Mouse (Mus musculus) spleen, postnatal 4 days (tissue): ENCODE results near the gene Ablim1.

Experiments
- DNase-seq, 2 experiments: peaks; one replicate each; pipeline ENCODE4 v3.0.0; 2022; ENCODE audit warnings: low spot score in 2 of 2

Ablim1 gene

GRCm38 (mm10) chr19:57013271-57013677, 301.4 kb downstream of the Ablim1 start:
- DNase-seq, result no peak

GRCm38 (mm10) chr19:57012068-57012467, 302.7 kb downstream of the Ablim1 start:
- DNase-seq, result no peak

GRCm38 (mm10) chr19:57010064-57010463, 304.7 kb downstream of the Ablim1 start:
- DNase-seq, result no peak

GRCm38 (mm10) chr19:57009653-57010052, 305.1 kb downstream of the Ablim1 start:
- DNase-seq, result no peak

GRCm38 (mm10) chr19:57007781-57008710, 306.7 kb downstream of the Ablim1 start, which contains the start of gene Afap1l2:
Gene Afap1l2 (minus strand): TSS chr19:57008228.
- peak in 1 of 2 experiments; percentile 64 for DNase-seq

- DNase-seq, result no peak
Observed at GRCm38 (mm10) chr19:57007291-57007690, 307.4 kb downstream of the Ablim1 start.

- DNase-seq, result no peak
Observed at GRCm38 (mm10) chr19:57006841-57007240, 307.9 kb downstream of the Ablim1 start.

GRCm38 (mm10) chr19:57005062-57005461, 309.7 kb downstream of the Ablim1 start:
- no peak for DNase-seq

- DNase-seq, result no peak
Observed at GRCm38 (mm10) chr19:57003460-57003810, 311.3 kb downstream of the Ablim1 start.

GRCm38 (mm10) chr19:57002741-57003459, 311.8 kb downstream of the Ablim1 start:
- DNase-seq, result no peak

- no peak for DNase-seq
Observed at GRCm38 (mm10) chr19:57001926-57002325, 312.8 kb downstream of the Ablim1 start.

GRCm38 (mm10) chr19:57000592-57000991, 314.1 kb downstream of the Ablim1 start:
- no peak for DNase-seq

GRCm38 (mm10) chr19:56999781-57000180, 314.9 kb downstream of the Ablim1 start:
- DNase-seq, result no peak

- no peak for DNase-seq
Observed at GRCm38 (mm10) chr19:56998910-56999309, 315.8 kb downstream of the Ablim1 start.

GRCm38 (mm10) chr19:56998331-56998730, 316.4 kb downstream of the Ablim1 start:
- DNase-seq, result no peak

GRCm38 (mm10) chr19:56997164-56997599, 317.5 kb downstream of the Ablim1 start:
- DNase-seq, result no peak

- DNase-seq, result no peak
Observed at GRCm38 (mm10) chr19:56995441-56995840, 319.3 kb downstream of the Ablim1 start.

GRCm38 (mm10) chr19:56994653-56995052, 320.1 kb downstream of the Ablim1 start:
- no peak for DNase-seq

GRCm38 (mm10) chr19:56993763-56994162, 321.0 kb downstream of the Ablim1 start:
- DNase-seq, result no peak

GRCm38 (mm10) chr19:56992978-56993545, 321.7 kb downstream of the Ablim1 start:
- DNase-seq, result no peak

GRCm38 (mm10) chr19:56990367-56991111, 324.2 kb downstream of the Ablim1 start:
- DNase-seq, result no peak

- no peak for DNase-seq
Observed at GRCm38 (mm10) chr19:56989171-56989570, 325.5 kb downstream of the Ablim1 start.
